Mouse (Mus musculus) left cerebral cortex, postnatal 25 days (tissue): ENCODE measurements around the gene Olfr1061. TPM values are rescaled to one million over a fixed set of nuclear protein-coding genes. Genes with fewer than 3 reads are reported as not detected.
"Not testable (repeated sequence)": the region's sequence is repeated elsewhere in the genome, so short reads cannot be mapped to it uniquely, and the experiment has no call there.

ENCODE experiments used
- DNase-seq, 2 experiments: peaks; one replicate each; pipeline ENCODE4 v3.0.0; 2022; ENCODE audit warnings: low spot score in 2 of 2, mixed read lengths in 1 of 2
- intact Hi-C: fragments of 180-260 bp; cut with DNase I; formaldehyde crosslinking; loops from one replicate; pipeline ENCODE4 v1.15.1; 2025
- total RNA-seq, 2 experiments: library from RNA; stranded (reverse); gene quantifications; 2 replicates each; pipeline ENCODE4 v1.2.3; 2021

The Olfr1061 gene
- not detected for total RNA-seq

GRCm38 (mm10) chr2:86413950-86414349, at the start of gene Olfr1061:
Olfr1061 (minus strand) TSS chr2:86414050.
- intact Hi-C loops = no loop called here
- DNase-seq = no peak

GRCm38 (mm10) chr2:86460434-86460833, 46.6 kb upstream of the Olfr1061 start:
- intact Hi-C loops = no loop called here
- no peak for DNase-seq

GRCm38 (mm10) chr2:86456169-86456568, 42.3 kb upstream of the Olfr1061 start, which contains the start of gene Olfr1066:
Olfr1066 (minus strand) TSS chr2:86456269.
- no peak for DNase-seq
- intact Hi-C loops = no loop called here

- intact Hi-C loops, DNase-seq: not testable (repeated sequence)
Observed at GRCm38 (mm10) chr2:86450491-86450890, 36.6 kb upstream of the Olfr1061 start, which contains the start of gene Olfr1065. Olfr1065 (minus strand) TSS chr2:86450591.

GRCm38 (mm10) chr2:86442101-86442500, 28.3 kb upstream of the Olfr1061 start:
- intact Hi-C loops, DNase-seq: not testable (repeated sequence)

GRCm38 (mm10) chr2:86428511-86428910, 14.7 kb upstream of the Olfr1061 start:
- DNase-seq = not testable (repeated sequence)

GRCm38 (mm10) chr2:86426649-86427048, 12.8 kb upstream of the Olfr1061 start, which contains the start of gene Olfr1062:
Olfr1062 (minus strand) TSS chr2:86426749.
- intact Hi-C loops, DNase-seq: not testable (repeated sequence)

More at GRCm38 (mm10) chr2:86428511-86428910, 14.7 kb upstream of the Olfr1061 start:
- intact Hi-C loops = not testable (repeated sequence)

- no peak for DNase-seq
- intact Hi-C loops = no loop called here
Observed at GRCm38 (mm10) chr2:86395114-86395513, 18.7 kb downstream of the Olfr1061 start.

- intact Hi-C loops, DNase-seq: not testable (repeated sequence)
Observed at GRCm38 (mm10) chr2:86388461-86388860, 25.4 kb downstream of the Olfr1061 start, which contains the start of gene Olfr1058. Olfr1058 (minus strand) TSS chr2:86388561.

GRCm38 (mm10) chr2:86378293-86378692, 35.6 kb downstream of the Olfr1061 start, which contains the start of gene Olfr1057:
Olfr1057 (minus strand) TSS chr2:86378393.
- DNase-seq = no peak
- intact Hi-C loops = no loop called here

- intact Hi-C loops, DNase-seq: not testable (repeated sequence)
Observed at GRCm38 (mm10) chr2:86366342-86366741, 47.5 kb downstream of the Olfr1061 start.

Other genes starting within 250 kb of the Olfr1061 start
- gene Olfr1043, start 246.5 kb downstream of the Olfr1061 start, total RNA-seq = not detected
- not detected for gene Olfr1044, start 236.2 kb downstream of the Olfr1061 start, total RNA-seq
- not detected for gene Olfr52, start 228.4 kb downstream of the Olfr1061 start, total RNA-seq
- gene Olfr1045, start 211.0 kb downstream of the Olfr1061 start, total RNA-seq = not detected
- gene Olfr1046, start 194.7 kb downstream of the Olfr1061 start, total RNA-seq = not detected
- not detected for gene Olfr1047, start 182.6 kb downstream of the Olfr1061 start, total RNA-seq
- not detected for gene Olfr1048, start 173.8 kb downstream of the Olfr1061 start, total RNA-seq
- not detected for gene Olfr1049, start 155.7 kb downstream of the Olfr1061 start, total RNA-seq
- not detected for gene Olfr1051, start 135.0 kb downstream of the Olfr1061 start, total RNA-seq
- not detected for gene Olfr1052, start 121.6 kb downstream of the Olfr1061 start, total RNA-seq
- gene Olfr1053, start 98.8 kb downstream of the Olfr1061 start, total RNA-seq = not detected
- gene Olfr1054, start 78.6 kb downstream of the Olfr1061 start, total RNA-seq = not detected
- gene Olfr1055, start 63.8 kb downstream of the Olfr1061 start, total RNA-seq = not detected
- not detected for gene Olfr1056, start 51.6 kb downstream of the Olfr1061 start, total RNA-seq
- gene Olfr1057, start 35.7 kb downstream of the Olfr1061 start, total RNA-seq = not detected
- gene Olfr1058, start 25.5 kb downstream of the Olfr1061 start, total RNA-seq = not detected
- not detected for gene Olfr1062, start 12.7 kb upstream of the Olfr1061 start, total RNA-seq
- not detected for gene Olfr1065, start 36.5 kb upstream of the Olfr1061 start, total RNA-seq
- not detected for gene Olfr1066, start 42.2 kb upstream of the Olfr1061 start, total RNA-seq
- gene Olfr228, start 73.3 kb upstream of the Olfr1061 start, total RNA-seq = not detected
- not detected for gene Olfr1076, start 94.4 kb upstream of the Olfr1061 start, total RNA-seq
- gene Olfr1079, start 128.4 kb upstream of the Olfr1061 start, total RNA-seq = not detected
- not detected for gene Olfr1080, start 144.2 kb upstream of the Olfr1061 start, total RNA-seq
- gene Olfr1082, start 184.9 kb upstream of the Olfr1061 start, total RNA-seq = not detected
- not detected for gene Olfr1084, start 225.7 kb upstream of the Olfr1061 start, total RNA-seq
- not detected for gene Olfr1085, start 248.0 kb upstream of the Olfr1061 start, total RNA-seq